Mouse (Mus musculus): ENCODE data around the gene Anks1b.

DNA sequence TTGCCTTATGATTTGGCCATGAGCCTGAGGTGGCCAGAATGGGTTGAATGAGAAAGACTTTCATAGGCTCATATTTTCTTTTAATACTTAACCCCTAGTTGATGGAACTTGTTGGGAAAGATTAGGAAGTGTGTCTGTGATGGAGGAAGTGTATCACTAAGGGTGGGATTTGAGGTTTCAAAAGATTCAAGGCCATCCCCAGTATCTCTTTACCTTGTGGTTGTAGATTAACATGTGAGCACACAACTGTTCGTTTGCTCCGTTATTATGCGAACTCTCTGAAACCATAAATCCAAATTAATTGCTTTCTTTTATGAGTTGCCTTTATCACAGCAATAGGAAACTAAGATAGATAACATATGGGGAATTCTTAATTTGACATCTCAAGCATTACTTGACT is 364.0 kb downstream of the Anks1b start:
- TF ChIP-seq POLR2A (IDR thresholded peaks at IDR 0.05; ENCODE audit: low read depth, low read length) (no peak), CTCF (IDR thresholded peaks at IDR 0.05; ENCODE audit: extremely low read depth, insufficient read depth, insufficient read length, insufficient replicate concordance) (no peak)
